Mouse (Mus musculus): ENCODE measurements around the gene Tmtc4.

DNA sequence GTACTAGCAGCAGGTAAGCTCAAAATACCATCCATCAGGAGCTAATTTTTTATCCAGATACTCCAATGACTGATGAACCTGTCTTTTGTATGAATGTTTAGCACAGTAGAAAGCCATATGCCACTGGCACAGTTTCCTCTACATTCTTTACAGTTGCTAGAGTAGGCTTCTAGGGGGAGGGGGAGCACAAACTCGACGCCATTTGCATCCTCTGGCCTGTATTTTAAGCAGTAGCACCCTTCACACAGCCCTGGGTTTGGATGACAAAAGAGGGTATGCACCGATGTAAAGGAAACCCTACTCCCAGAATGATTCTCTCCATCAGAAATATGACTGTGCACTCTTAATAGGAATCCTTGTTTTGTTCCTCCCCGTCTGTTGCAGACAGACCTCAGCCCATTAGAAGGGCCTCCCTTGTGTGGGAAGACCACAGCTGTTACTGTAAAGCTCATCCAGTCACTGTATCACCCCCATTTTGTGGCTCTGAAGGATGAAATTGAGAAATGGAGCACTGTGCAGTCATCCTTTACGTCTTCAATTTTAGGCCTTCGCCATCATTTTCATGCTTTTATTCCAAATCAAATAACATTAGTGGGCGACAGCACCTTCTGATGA is 100.9 kb downstream of the Tmtc4 start:
- no peak for TF ChIP-seq ZMIZ1 (IDR thresholded peaks at IDR 0.05; ENCODE audit: low read depth, low read length)
- TF ChIP-seq POLR2AphosphoS2 (IDR thresholded peaks at IDR 0.05; ENCODE audit: low read depth, low read length) = no peak
- TF ChIP-seq MEF2A (IDR thresholded peaks at IDR 0.05; ENCODE audit: borderline replicate concordance, low read depth, low read length) = no peak
- TF ChIP-seq CHD1 (IDR thresholded peaks at IDR 0.05; ENCODE audit: low read depth, low read length) = no peak
- TF ChIP-seq CTCF (conservative IDR thresholded peaks at IDR 0.05 in 1 of 2, IDR thresholded peaks at IDR 0.05 in 1 of 2; ENCODE audit: low read depth in 2 of 2, low read length in 2 of 2) = no peak
- TF ChIP-seq EP300 (IDR thresholded peaks at IDR 0.05; ENCODE audit: low read length) = no peak

Data from CH12.LX (cell line).